Mouse (Mus musculus): ENCODE data around the gene Schip1. TPM values are rescaled to one million over a fixed set of nuclear protein-coding genes. Genes with fewer than 3 reads are reported as not detected.

Schip1 gene
- polyA plus RNA-seq, 1 experiment from 2014 or later, result 154 TPM

Other genes starting within 250 kb of the Schip1 start
- gene Iqcj, start 172.6 kb upstream of the Schip1 start, polyA plus RNA-seq (2015; fragmentation: Nextera tagmentation; extraction: Ambion mirVana), result 0.75 and 1.1 TPM in 2 replicates
- gene Iqschfp, start 172.6 kb upstream of the Schip1 start, polyA plus RNA-seq (2015; fragmentation: Nextera tagmentation; extraction: Ambion mirVana), result 7.3 and 8.7 TPM in 2 replicates

Measured in hindbrain, embryonic 15.5 days (tissue).